Mouse (Mus musculus): ENCODE results near the gene Cdc42ep4. TPM values are rescaled to one million over a fixed set of nuclear protein-coding genes. Genes with fewer than 3 reads are reported as not detected.

Gene Cdc42ep4
- polyA plus RNA-seq, 1 experiment from 2014 or later, result 59.0 TPM

DNA sequence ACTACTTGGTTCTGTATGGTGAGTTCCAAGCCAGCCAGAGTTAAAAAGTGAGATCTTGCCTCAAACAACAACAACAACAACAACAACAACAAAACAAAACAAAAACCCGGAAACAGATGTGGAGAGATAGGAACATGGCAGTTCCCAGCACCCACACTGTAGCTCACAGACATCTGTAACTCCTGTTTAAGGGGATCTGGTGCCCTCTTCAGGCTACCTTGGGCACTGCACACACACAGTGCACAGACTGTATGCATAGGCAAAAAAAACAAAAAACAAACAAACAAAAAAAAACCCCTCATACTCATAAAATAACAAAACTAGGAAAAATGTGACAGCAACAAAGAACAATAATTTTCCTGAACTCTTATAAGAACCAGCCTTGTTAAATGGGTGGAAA, 8.7 kb downstream of the Cdc42ep4 start:
- Histone ChIP-seq H3K27me3 (replicated peaks; ENCODE audit: control insufficient read depth, insufficient read depth, low read length) (no peaks in the 10 kb centered on the region), H3K36me3 (ENCODE audit: control insufficient read depth, insufficient read depth, low read length) (peaks cover 12% of the 10 kb centered on the region)
- 91% methylated on average over 1 of the region's 1 CpGs for WGBS

DNA sequence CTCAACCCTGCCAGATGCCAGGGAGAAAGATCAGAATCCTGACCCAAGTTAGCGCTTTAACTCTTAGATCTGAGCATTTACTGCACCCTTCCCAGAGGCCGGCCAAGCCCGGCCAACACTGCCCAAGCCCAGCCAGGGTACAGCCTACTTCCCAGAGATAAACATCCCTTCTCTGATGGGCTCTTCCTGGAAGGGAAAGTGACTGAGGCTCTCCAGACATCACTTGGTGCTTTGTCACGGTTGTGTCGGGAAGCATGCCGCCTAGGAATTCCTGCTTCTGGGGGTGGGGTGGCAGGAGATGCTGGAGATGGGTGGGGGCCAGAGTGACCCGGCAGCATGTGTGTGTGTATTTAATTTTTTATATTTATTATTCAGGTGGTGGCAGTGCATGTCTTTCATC, 11.6 kb downstream of the Cdc42ep4 start:
- Histone ChIP-seq H3K4me3 (ENCODE audit: low read length) (no peak overlapping the region), H3K4me1 (ENCODE audit: control insufficient read depth, insufficient read depth, low read length) (peaks cover 46% of the 10 kb centered on the region), H3K36me3 (ENCODE audit: control insufficient read depth, insufficient read depth, low read length) (peaks cover 10% of the 10 kb centered on the region), H3K9me3 (ENCODE audit: control insufficient read depth, low read length) (peaks cover 5% of the 10 kb centered on the region; the same call in 1 of the 2 replicates), H3K4me2 (ENCODE audit: low read depth, low read length) (no peak overlapping the region), H3K27ac (ENCODE audit: low read length) (no peak overlapping the region), H3K27me3 (replicated peaks; ENCODE audit: control insufficient read depth, insufficient read depth, low read length) (no peaks in the 10 kb centered on the region), H3K9ac (ENCODE audit: low read depth, low read length) (no peak overlapping the region)
- no peak for ATAC-seq
- WGBS, result 48% methylated on average over 7 of the region's 7 CpGs

More for the DNA sequence above, 8.7 kb downstream of the Cdc42ep4 start:
- Histone ChIP-seq H3K27ac (ENCODE audit: low read length) (no peak overlapping the region), H3K4me3 (ENCODE audit: low read length) (no peak overlapping the region), H3K9me3 (ENCODE audit: control insufficient read depth, low read length) (peaks cover 5% of the 10 kb centered on the region; the same call in 1 of the 2 replicates), H3K4me1 (ENCODE audit: control insufficient read depth, insufficient read depth, low read length) (peaks cover 44% of the 10 kb centered on the region), H3K4me2 (ENCODE audit: low read depth, low read length) (no peak overlapping the region), H3K9ac (ENCODE audit: low read depth, low read length) (no peak overlapping the region)
- no peak for ATAC-seq

DNA sequence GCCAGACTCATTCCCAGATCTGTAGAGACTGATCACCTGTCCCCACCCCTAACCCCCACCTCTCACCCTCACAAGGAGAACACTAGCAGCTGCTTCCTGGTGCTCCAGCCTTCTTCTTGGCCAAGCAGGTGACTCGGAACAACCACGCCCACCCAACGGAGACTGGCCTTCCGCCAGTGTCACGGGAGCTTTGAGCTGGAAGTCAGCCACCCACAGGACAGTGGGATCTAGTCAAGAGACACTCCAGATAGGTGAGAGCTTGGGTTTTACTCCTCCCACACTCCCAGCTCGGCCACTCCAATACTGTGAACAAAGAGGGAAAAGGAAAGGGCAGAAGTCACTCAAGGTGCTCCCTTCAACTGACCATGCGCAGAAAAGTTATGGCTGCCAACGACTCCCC, 12.5 kb downstream of the Cdc42ep4 start:
- Histone ChIP-seq H3K27me3 (replicated peaks; ENCODE audit: control insufficient read depth, insufficient read depth, low read length) (no peaks in the 10 kb centered on the region), H3K9me3 (ENCODE audit: control insufficient read depth, low read length) (peaks cover 5% of the 10 kb centered on the region; the same call in 1 of the 2 replicates), H3K36me3 (ENCODE audit: control insufficient read depth, insufficient read depth, low read length) (peaks cover 10% of the 10 kb centered on the region), H3K4me3 (ENCODE audit: low read length) (no peak overlapping the region), H3K4me2 (ENCODE audit: low read depth, low read length) (no peak overlapping the region), H3K27ac (ENCODE audit: low read length) (peak overlapping the region; percentile 48), H3K9ac (ENCODE audit: low read depth, low read length) (no peak overlapping the region), H3K4me1 (ENCODE audit: control insufficient read depth, insufficient read depth, low read length) (peaks cover 55% of the 10 kb centered on the region)
- ATAC-seq, result peak; percentile 43
- WGBS, result 64% methylated on average over 8 of the region's 8 CpGs

DNA sequence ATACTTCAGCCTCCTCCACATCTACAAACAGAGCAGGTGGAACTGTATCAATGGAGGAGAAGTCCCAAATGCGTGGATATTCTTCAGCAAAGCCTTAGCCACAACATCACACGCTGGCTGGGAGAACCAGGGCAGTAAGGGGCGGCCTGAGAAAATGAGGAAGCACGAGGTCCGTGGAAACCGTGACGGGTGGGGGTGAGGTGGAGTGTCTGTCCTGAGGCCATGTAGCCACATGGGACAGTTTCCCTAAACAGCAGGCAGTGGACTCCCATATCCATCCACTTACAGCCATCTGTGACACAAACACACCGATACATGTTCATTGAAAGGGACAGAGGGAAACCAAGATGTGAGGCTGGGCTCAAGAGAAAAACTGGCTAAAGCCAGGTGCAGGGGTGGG, 13.8 kb downstream of the Cdc42ep4 start:
- no peaks in the 10 kb centered on the region for H3K27me3 ChIP-seq (replicated peaks; ENCODE audit: control insufficient read depth, insufficient read depth, low read length)
- no peak for ATAC-seq
- H3K36me3 ChIP-seq (ENCODE audit: control insufficient read depth, insufficient read depth, low read length), result peaks cover 4% of the 10 kb centered on the region; the same call in 1 of the 2 replicates
- no peaks in the 10 kb centered on the region for H3K9me3 ChIP-seq (ENCODE audit: control insufficient read depth, low read length)
- WGBS, result 75% methylated on average over 8 of the region's 8 CpGs
- peaks cover 68% of the 10 kb centered on the region for H3K4me1 ChIP-seq (ENCODE audit: control insufficient read depth, insufficient read depth, low read length)
- no peak overlapping the region for H3K9ac ChIP-seq (ENCODE audit: low read depth, low read length)
- no peak overlapping the region for H3K27ac ChIP-seq (ENCODE audit: low read length)
- H3K4me3 ChIP-seq (ENCODE audit: low read length), result no peak overlapping the region
- H3K4me2 ChIP-seq (ENCODE audit: low read depth, low read length), result no peak overlapping the region

DNA sequence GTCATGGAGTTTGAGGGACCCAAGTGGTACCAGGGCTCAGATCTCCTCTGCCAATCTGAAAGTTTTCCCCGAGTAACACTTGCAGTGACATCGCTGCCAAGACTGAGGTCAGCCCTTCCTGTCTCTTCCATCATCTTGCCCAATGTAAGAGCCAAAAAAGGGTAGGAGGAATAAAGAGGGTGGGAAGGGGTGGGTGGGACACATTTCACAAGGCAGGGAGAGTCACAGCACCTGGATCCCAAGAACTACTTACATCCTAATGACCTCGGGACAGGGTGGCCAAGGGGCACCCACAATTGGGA, 14.2 kb downstream of the Cdc42ep4 start:
- 73% methylated on average over 3 of the region's 3 CpGs for WGBS
- Histone ChIP-seq H3K4me3 (ENCODE audit: low read length) (no peak overlapping the region), H3K4me2 (ENCODE audit: low read depth, low read length) (no peak overlapping the region), H3K9me3 (ENCODE audit: control insufficient read depth, low read length) (no peaks in the 10 kb centered on the region), H3K27ac (ENCODE audit: low read length) (no peak overlapping the region), H3K9ac (ENCODE audit: low read depth, low read length) (no peak overlapping the region), H3K4me1 (ENCODE audit: control insufficient read depth, insufficient read depth, low read length) (peaks cover 71% of the 10 kb centered on the region), H3K36me3 (ENCODE audit: control insufficient read depth, insufficient read depth, low read length) (no peaks in the 10 kb centered on the region; the same call in 1 of the 2 replicates), H3K27me3 (replicated peaks; ENCODE audit: control insufficient read depth, insufficient read depth, low read length) (no peaks in the 10 kb centered on the region)
- no peak for ATAC-seq

DNA sequence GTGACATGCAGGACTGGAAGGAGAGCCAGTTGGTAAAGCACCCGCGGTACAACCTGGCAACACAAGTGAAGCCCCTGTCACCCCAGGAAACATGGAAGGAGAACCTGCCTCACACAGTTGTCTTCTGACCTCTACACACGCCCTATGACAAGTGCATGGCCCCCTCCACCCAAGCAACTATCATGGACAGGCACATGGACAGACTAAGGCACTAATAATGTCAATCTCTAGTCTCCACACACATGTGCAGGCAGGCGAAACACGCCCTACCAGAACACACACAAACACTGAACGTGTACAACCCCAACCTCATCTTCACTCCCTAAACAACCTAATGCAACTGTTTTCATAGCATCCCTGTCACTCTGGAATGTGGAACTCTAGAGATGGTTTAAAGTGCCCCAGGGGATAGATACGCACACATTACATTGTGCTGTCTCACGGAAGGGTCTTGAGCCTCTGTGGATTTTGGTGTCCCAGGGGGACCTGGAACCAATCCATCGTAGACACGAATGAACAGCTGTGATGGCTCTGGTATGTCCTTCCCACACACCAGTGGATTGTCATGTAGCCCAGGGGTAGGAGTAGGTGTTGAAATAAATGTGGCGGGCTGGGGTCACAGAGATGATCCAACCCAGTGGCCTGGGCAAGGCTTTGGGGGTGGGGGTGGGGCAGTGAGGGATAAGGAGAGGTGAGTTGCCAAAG, 14.7 kb downstream of the Cdc42ep4 start:
- Histone ChIP-seq H3K4me1 (ENCODE audit: control insufficient read depth, insufficient read depth, low read length) (peaks cover 74% of the 10 kb centered on the region), H3K27ac (ENCODE audit: low read length) (no peak overlapping the region), H3K4me2 (ENCODE audit: low read depth, low read length) (no peak overlapping the region), H3K9ac (ENCODE audit: low read depth, low read length) (no peak overlapping the region), H3K4me3 (ENCODE audit: low read length) (no peak overlapping the region), H3K36me3 (ENCODE audit: control insufficient read depth, insufficient read depth, low read length) (no peaks in the 10 kb centered on the region; the same call in 1 of the 2 replicates), H3K27me3 (replicated peaks; ENCODE audit: control insufficient read depth, insufficient read depth, low read length) (no peaks in the 10 kb centered on the region), H3K9me3 (ENCODE audit: control insufficient read depth, low read length) (no peaks in the 10 kb centered on the region)
- ATAC-seq, result no peak
- WGBS, result 68% methylated on average over 11 of the region's 11 CpGs

DNA sequence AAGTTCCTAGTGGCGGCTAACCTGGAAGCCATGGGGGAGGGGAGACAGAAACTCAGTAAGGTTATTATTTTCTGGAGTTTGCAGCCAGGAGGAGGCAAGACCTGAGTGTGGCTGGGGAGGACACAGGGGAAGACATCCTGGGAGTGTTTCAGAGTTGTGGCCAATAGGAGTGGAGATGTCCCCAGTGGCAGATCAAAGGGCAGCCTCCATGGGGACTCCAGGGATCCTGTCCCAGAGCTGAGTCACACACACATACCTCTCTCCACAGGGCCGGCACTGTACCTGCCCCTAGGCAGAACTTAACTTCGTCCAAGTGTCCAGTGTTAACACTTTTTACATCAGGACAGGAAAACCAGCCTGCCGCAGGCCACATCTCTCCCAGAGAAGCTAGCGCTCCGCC, 16.5 kb downstream of the Cdc42ep4 start:
- WGBS, result 52% methylated on average over 6 of the region's 6 CpGs
- Histone ChIP-seq H3K9me3 (ENCODE audit: control insufficient read depth, low read length) (no peaks in the 10 kb centered on the region), H3K9ac (ENCODE audit: low read depth, low read length) (no peak overlapping the region), H3K27me3 (replicated peaks; ENCODE audit: control insufficient read depth, insufficient read depth, low read length) (no peaks in the 10 kb centered on the region), H3K4me3 (ENCODE audit: low read length) (no peak overlapping the region), H3K36me3 (ENCODE audit: control insufficient read depth, insufficient read depth, low read length) (no peaks in the 10 kb centered on the region), H3K27ac (ENCODE audit: low read length) (peak overlapping the region; percentile 80), H3K4me2 (ENCODE audit: low read depth, low read length) (no peak overlapping the region), H3K4me1 (ENCODE audit: control insufficient read depth, insufficient read depth, low read length) (peaks cover 83% of the 10 kb centered on the region)
- ATAC-seq, result peak; percentile 58

DNA sequence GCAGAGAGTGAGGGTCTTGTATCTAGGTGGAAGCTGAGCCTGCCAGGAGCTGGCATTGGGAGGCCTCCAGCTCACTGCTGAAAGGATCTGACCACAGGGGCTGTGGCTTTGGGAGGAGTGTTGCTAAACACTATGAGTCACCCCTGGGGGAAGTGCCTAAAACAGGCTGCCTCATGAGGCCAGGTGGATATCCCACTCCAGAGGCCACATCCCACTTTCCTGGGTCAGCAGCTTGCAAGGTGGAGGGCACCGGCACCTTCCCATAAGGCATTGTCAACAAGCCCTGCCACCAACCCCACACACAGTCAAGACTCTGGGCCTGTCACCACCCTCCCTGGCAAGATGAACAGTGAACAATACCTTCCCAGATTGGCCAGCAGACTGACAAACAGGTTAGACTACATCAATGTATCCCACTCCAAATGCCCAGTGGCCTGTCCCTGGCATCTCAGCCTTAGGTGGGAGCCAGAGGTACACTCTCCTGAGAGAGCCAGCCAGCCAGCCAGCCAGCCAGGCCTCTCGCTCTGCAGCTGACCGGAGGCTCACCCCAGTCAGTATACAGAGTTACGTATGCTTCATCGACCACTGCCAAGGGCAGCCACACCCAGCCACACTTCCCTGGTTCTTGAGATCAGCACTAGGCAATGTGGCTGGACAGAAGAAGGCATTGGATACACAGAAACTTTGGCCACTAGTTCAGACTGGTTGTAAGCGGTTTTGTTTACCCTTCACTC, 17.9 kb downstream of the Cdc42ep4 start:
- WGBS, result 37% methylated on average over 6 of the region's 6 CpGs
- peak; percentile 75 for ATAC-seq
- H3K9ac ChIP-seq (ENCODE audit: low read depth, low read length), result peak overlapping the region; percentile 40
- H3K27ac ChIP-seq (ENCODE audit: low read length), result peak overlapping the region; percentile 80
- H3K4me2 ChIP-seq (ENCODE audit: low read depth, low read length), result 0 out of 2 replicates have a peak overlapping the region, but pooled peaks have one; percentile 6
- H3K4me3 ChIP-seq (ENCODE audit: low read length), result no peak overlapping the region
- no peaks in the 10 kb centered on the region for H3K27me3 ChIP-seq (replicated peaks; ENCODE audit: control insufficient read depth, insufficient read depth, low read length)
- H3K4me1 ChIP-seq (ENCODE audit: control insufficient read depth, insufficient read depth, low read length), result peaks cover 76% of the 10 kb centered on the region
- no peaks in the 10 kb centered on the region for H3K9me3 ChIP-seq (ENCODE audit: control insufficient read depth, low read length)
- H3K36me3 ChIP-seq (ENCODE audit: control insufficient read depth, insufficient read depth, low read length), result peaks cover 6% of the 10 kb centered on the region

DNA sequence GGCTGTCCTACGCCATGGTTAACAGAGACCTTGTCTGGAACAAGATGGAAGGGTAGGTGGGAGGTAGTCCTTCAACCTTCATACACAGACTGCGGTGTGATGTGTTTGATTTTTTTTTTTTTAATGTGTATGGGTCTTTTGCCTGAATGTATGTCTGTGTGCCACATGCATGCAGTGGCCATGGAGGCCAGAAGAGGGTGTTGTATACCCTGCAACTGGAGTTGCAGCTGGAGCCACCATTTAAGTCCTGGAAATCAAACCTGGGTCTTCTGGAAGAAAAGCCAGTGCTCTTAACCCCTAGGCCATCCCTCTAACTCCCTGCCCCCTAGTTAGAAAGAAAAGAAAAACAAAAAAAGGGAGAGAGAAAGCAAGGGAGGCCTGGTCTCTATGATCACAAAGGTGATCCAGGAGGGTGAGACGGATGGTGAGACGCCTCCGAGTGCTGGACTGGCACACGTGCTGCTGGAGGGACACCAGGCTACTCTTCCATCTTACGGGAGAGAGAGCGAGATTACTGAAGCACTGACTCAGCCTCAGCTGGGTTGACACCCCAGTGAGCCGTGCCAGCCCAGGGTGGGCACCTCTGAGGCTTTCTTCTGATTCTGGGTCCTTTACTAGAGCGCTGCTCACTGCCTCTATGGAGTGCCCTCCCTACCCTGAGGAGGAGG, 19.6 kb downstream of the Cdc42ep4 start:
- Histone ChIP-seq H3K36me3 (ENCODE audit: control insufficient read depth, insufficient read depth, low read length) (peaks cover 22% of the 10 kb centered on the region), H3K27ac (ENCODE audit: low read length) (no peak overlapping the region), H3K4me3 (ENCODE audit: low read length) (no peak overlapping the region), H3K27me3 (replicated peaks; ENCODE audit: control insufficient read depth, insufficient read depth, low read length) (no peaks in the 10 kb centered on the region), H3K4me2 (ENCODE audit: low read depth, low read length) (no peak overlapping the region), H3K4me1 (ENCODE audit: control insufficient read depth, insufficient read depth, low read length) (peaks cover 75% of the 10 kb centered on the region), H3K9me3 (ENCODE audit: control insufficient read depth, low read length) (no peaks in the 10 kb centered on the region), H3K9ac (ENCODE audit: low read depth, low read length) (no peak overlapping the region)
- no peak for ATAC-seq
- 91% methylated on average over 10 of the region's 10 CpGs for WGBS

Measured in intestine, embryonic 16.5 days (tissue).